Mouse (Mus musculus) macrophage (primary cell): ENCODE measurements around the gene Ndufs2. TPM values are rescaled to one million over a fixed set of nuclear protein-coding genes. Genes with fewer than 3 reads are reported as not detected.

Experiments used
- polyA plus RNA-seq: library from polyadenylated mRNA; stranded (reverse); fragments of 250-400 nt; gene quantifications from 3 replicates; pipeline ENCODE4 v1.2.4, GENCODE M21; 2018; ENCODE audit warnings: inconsistent platforms

Gene Ndufs2
- polyA plus RNA-seq, 1 experiment from 2014 or later = 84.3 TPM

Other genes starting within 250 kb of the Ndufs2 start
- 192 to 337 TPM (median 269 TPM) in 3 replicates for gene Fcgr4, start 232.5 kb downstream of the Ndufs2 start, polyA plus RNA-seq
- 921 to 1,206 TPM (median 1,155 TPM) in 3 replicates for gene Fcgr3, start 186.5 kb downstream of the Ndufs2 start, polyA plus RNA-seq
- 4.2 to 31.6 TPM (median 7.6 TPM) in 3 replicates for gene Cfap126, start 137.5 kb downstream of the Ndufs2 start, polyA plus RNA-seq
- gene Sdhc, start 100.8 kb downstream of the Ndufs2 start, polyA plus RNA-seq = 81.5 to 101 TPM (median 100 TPM) in 3 replicates
- gene Mpz, start 100.7 kb downstream of the Ndufs2 start, polyA plus RNA-seq = 0.25 TPM in 1 of 3 replicates, not detected in the others
- 46.6 to 83.8 TPM (median 63.3 TPM) in 3 replicates for gene Pcp4l1, start 55.1 kb downstream of the Ndufs2 start, polyA plus RNA-seq
- gene Nr1i3, start 37.4 kb downstream of the Ndufs2 start, polyA plus RNA-seq = 0.13 TPM in 1 of 3 replicates, not detected in the others
- 13.6 to 38.3 TPM (median 28.2 TPM) in 3 replicates for gene Tomm40l, start 28.9 kb downstream of the Ndufs2 start, polyA plus RNA-seq
- gene Apoa2, start 26.3 kb downstream of the Ndufs2 start, polyA plus RNA-seq = 1.1 TPM in 1 of 3 replicates, not detected in the others
- 1,664 to 2,638 TPM (median 2,193 TPM) in 3 replicates for gene Fcer1g, start 17.0 kb downstream of the Ndufs2 start, polyA plus RNA-seq
- gene Adamts4, start 967 bp downstream of the Ndufs2 start, polyA plus RNA-seq = 0.04 TPM in 1 of 3 replicates, not detected in the others
- gene B4galt3, start 18.9 kb upstream of the Ndufs2 start, polyA plus RNA-seq = 10.2 to 16.8 TPM (median 14.2 TPM) in 3 replicates
- gene Ppox, start 29.8 kb upstream of the Ndufs2 start, polyA plus RNA-seq = 8.6 to 27.3 TPM (median 12.1 TPM) in 3 replicates
- 17.1 to 34.6 TPM (median 21.1 TPM) in 3 replicates for gene Usp21, start 36.6 kb upstream of the Ndufs2 start, polyA plus RNA-seq
- gene Ufc1, start 43.6 kb upstream of the Ndufs2 start, polyA plus RNA-seq = 67.0 to 116 TPM (median 112 TPM) in 3 replicates
- 21.4 to 35.4 TPM (median 21.9 TPM) in 3 replicates for gene Dedd, start 77.8 kb upstream of the Ndufs2 start, polyA plus RNA-seq
- 17.3 to 23.1 TPM (median 22.3 TPM) in 3 replicates for gene Nit1, start 94.3 kb upstream of the Ndufs2 start, polyA plus RNA-seq
- gene Pfdn2, start 94.3 kb upstream of the Ndufs2 start, polyA plus RNA-seq = 47.7 to 119 TPM (median 64.5 TPM) in 3 replicates
- 0.11 TPM in 1 of 3 replicates, not detected in the others for gene Klhdc9, start 109.4 kb upstream of the Ndufs2 start, polyA plus RNA-seq
- 14.3 to 25.8 TPM (median 18.7 TPM) in 3 replicates for gene Nectin4, start 118.7 kb upstream of the Ndufs2 start, polyA plus RNA-seq
- 119 to 178 TPM (median 125 TPM) in 3 replicates for gene Arhgap30, start 137.6 kb upstream of the Ndufs2 start, polyA plus RNA-seq
- gene Usf1, start 159.9 kb upstream of the Ndufs2 start, polyA plus RNA-seq = 32.8 to 94.5 TPM (median 36.5 TPM) in 3 replicates
- 1.3 TPM in 1 of 3 replicates, not detected in the others for gene Tstd1, start 167.5 kb upstream of the Ndufs2 start, polyA plus RNA-seq
- 0.39 to 1.7 TPM (median 0.56 TPM) in 3 replicates for gene F11r, start 186.1 kb upstream of the Ndufs2 start, polyA plus RNA-seq